Mouse (Mus musculus) cerebellum, adult 11 months (tissue): ENCODE data around the gene Itk.

ENCODE experiments used
- DNase-seq: peaks from one replicate; pipeline ENCODE4 v3.0.0; 2022

The Itk gene

DNA sequence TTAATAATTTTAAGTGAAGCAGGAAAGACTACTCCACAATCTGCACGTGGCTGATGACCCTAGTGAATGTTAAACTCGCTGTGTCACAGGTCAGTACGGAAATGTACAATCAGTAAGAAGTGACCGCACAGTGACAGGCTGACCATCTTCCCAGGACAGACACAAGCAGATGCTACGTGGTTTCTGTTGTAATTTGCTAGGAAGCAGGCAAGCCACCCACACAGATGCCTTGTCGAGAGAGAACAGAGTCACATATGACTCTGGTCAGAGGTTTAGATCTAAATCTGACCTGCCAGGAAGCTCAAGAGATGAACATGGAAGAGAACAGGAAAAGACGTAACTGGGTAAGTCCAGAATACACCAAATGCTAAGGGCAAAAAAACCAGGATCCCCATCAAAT, 3.6 kb upstream of the Itk start:
- no peak for DNase-seq

DNA sequence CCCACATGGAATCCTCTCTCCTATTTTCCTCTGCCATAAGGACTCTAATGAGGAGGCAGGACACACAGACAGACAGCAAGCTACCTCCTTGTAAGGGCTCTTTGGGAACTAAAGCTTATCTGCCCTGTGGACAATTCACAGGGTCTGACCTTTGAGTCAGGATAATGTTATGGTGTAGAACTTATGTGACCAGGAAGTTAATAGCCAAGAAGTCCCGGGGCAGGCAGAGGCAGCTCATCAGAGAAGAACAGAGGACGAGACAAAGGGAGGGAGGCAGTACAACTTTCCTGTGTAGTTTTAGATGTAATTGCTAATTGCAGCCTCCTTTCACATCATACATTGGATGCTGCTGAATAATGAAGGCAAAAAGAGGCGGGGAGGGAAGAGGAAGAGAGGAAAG, 1.3 kb upstream of the Itk start:
- no peak for DNase-seq

DNA sequence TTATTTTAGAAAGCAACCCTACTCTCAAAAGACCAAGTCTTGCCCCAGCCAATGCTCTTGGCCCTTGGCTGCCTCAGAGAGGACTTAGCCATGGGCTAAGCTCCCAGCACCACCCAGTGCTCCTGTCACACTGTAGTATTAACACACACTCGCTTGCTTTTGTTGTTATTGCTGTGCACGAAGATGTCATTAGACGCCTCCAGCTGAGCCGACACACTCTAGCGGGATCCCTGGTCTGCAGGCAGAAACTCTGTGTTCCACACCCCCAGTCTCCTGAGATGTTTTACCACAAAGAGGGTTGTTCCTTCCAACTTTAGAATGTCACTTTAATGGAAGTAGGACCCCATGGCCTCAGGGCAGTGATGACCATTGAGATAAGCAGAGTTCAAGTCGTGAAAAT, 877 bp downstream of the Itk start:
- DNase-seq, result no peak

DNA sequence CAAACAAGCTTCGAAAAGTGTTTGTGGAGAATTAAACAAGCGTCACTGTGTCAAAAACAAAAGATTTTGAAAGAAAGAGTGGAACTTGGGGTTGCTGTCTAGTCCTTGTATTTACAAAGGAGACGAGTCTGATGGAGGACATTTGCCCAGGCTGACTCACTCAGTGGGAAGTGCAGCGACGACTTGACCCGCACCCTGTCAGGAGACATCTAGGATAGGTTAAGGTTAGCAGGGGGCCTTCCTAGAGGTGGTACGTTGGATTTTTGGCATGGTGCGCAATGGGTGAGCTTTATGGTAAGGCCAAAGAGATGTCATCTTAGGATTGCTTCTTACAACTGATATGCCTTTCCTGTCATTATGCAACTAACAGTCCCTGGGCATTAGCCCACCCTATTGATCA, 2.3 kb downstream of the Itk start:
- DNase-seq, result no peak

DNA sequence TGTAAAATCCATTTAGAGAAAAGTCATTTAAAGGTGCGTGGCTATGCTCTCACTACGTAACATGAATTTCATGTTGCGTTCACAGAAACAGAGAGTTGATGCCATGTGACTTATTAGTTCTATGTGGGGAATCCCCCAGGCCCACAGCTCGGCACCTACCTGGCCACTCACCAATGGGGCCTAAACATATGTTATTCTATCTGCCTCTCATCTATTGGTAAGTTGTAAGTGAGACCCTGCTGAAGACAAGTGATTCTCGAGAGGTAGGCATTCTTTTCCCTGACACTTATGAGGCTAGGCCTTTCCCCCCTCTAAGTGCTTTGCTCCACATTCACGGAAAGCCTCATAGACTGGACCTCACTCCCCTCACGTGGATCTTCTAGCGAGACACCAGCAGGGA, 2.8 kb downstream of the Itk start:
- DNase-seq, result no peak

DNA sequence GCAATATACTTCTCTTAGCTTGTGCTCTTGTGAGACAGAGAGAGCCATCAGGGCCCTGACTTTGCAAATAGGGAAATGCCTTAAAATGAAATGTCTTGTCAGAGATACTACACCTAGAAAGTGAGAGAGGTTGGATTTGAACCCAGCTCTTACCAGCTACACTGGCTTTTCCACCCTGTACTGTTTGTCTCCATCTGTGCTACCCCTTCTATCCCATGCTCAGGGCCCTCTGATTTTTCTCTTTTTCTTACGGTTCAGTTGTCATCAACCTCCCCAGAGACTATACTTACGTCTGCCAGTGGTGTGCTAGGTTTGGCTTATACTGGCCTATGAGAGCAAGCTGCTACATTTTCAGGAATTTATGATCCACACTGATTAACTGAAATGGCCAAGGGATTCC, 4.4 kb downstream of the Itk start:
- DNase-seq, result no peak

DNA sequence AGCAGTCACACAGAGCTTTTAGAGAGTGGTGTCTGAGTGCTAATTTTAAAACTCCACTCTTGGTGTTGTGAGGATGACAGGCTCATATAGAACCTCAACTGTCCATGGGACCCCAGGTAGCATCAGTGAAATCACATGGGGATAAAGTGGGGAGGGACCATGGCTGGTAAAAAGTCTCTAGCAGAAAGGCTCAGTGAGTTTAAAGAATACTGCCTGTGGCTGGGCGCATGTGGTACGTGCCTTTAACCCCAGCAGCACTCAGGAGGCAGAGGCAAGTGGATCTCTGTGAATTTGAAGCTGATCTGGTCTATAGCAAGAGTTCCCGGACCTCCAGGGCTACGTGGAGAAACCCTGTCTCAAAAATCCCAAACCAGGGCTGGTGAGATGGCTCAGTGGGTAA, 6.8 kb downstream of the Itk start:
- DNase-seq, result no peak

DNA sequence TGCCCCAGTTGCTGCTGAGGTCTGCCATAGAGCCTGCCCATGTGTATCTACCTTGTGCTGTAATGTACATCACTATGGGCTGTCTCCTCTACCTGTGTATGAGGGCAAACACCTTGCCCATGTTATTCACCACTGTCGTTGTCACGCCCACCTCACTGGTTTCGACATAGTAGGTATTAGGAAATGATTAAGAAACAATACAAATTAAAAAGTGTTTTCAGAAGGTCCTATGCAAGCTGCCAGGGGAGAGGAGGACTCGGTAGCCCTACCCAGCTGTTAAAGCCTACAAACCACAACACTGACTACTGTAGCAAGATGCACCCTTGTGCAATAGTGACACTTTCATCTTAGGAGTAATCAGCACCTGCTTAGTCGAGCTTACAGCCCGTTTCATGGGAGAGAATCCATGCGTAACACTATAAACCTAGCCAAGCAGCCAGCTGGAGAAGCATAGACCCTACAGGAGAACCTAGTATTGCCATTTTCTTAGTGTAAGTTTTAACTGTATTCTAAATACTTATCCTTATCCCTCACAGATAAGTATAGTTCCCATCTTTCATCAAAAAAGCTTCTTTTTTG, 9.1 kb downstream of the Itk start:
- no peak for DNase-seq

- DNase-seq, result no peak
Measured at GRCm38 (mm10) chr11:46377819-46378782, 11.2 kb downstream of the Itk start.

- DNase-seq, result no peak
Measured at GRCm38 (mm10) chr11:46377316-46377715, 12.0 kb downstream of the Itk start.

- DNase-seq, result no peak
Measured at GRCm38 (mm10) chr11:46375015-46375414, 14.3 kb downstream of the Itk start.

DNA sequence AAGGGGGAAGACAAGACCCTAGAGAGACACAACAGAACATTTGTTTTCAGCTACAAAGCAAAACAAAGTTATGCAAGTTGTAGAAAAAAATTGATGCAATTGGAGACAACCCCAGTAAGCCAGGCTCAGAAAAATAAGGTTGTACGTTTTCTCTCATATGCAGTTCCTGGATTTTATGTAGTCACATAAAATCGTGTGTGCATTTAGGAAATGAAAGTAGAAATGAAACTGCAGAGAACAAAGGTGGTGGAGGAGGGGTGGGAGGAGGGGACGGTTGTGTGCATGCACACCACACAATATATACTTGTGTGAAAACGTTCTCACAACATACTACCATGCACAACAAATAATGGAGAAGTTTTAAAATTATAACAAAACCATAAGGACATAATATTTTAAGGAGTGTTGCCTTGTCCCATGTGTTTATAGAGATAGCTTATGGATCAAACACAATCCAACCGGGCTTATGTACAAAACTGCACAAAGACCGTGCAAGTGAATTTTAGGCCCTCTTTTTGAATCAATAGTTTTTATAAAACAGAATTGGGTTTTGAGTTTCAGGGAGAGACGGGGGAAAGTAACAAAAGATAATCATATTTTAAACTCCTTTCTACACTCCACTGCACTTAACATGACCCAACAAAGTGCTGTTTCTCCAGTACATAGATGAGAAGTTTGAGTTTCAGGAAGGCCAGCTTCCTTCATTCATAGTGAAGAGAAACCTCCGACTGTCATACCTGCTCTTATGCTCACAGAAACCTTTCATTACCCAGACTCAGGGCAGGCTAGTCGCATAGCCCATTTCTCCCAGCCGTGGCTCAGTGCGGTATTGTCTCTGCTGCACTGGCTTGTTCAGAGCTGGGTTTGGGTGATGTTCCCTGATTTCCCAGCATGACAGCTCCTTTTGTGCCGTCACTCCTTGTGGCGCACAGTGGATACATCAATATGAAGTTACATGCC, 16.0 kb downstream of the Itk start:
- DNase-seq, result no peak

- DNase-seq, result no peak
Measured at GRCm38 (mm10) chr11:46372331-46372953, 16.9 kb downstream of the Itk start.

DNA sequence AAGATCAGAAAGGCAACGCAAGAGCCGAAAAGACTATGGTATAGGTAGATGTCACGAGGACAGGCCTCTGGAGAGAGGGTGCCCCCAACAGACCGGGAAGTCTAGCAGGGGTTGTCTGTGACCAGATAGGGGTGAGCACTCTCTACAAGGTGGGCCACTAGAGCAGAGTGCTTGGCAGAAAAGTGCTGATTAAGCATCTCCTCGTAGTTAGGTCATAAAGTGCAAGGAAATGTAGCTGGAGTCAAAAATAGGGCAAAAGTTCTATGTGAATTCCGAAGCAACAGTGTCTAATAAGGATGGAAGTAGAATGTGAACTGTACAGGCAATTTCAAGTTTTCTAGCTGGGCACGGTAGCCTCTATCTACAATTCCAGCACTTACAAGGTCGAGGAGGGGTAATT, 18.1 kb downstream of the Itk start:
- DNase-seq, result no peak

DNA sequence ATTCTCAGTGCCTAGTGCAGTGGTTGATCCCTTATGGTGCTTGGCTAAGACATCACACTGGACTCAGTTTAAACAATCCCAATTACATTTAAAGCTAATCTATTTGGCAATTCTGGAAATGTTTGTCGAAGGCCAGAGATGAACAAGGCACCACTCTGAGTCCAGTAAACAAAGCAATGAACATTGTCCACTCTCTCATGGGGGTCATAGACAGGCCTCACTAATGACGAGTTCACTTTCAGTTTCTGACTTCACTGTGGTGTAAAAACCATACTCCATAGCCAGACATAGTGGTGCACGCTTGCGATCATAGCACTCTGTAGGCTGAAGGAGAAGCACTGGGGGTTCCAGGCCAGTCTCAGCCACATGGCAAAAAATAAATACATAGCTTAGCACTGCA, 18.9 kb downstream of the Itk start:
- no peak for DNase-seq

- DNase-seq, result no peak
Measured at GRCm38 (mm10) chr11:46366357-46366756, 23.0 kb downstream of the Itk start.

GRCm38 (mm10) chr11:46365744-46366143, 23.6 kb downstream of the Itk start:
- DNase-seq, result no peak

DNA sequence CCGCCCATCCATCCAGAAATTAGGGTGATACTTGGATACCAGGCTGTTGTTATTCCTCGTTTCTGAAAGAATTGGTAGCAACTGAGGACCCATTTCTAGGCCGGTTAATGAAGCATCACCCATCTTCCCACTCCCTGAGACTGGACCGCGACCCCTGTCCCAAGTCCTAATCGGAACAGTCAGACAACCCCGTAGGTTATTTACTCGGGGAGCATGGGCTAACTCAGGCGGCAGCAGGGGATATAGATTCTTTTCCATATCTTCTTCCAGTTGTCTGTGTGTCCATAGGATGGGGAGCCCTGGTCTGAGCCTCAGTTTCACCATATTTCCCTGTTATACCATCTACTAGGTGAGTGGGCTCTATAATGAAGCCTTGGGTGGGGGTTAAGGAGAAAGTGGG, 25.5 kb downstream of the Itk start:
- no peak for DNase-seq

DNA sequence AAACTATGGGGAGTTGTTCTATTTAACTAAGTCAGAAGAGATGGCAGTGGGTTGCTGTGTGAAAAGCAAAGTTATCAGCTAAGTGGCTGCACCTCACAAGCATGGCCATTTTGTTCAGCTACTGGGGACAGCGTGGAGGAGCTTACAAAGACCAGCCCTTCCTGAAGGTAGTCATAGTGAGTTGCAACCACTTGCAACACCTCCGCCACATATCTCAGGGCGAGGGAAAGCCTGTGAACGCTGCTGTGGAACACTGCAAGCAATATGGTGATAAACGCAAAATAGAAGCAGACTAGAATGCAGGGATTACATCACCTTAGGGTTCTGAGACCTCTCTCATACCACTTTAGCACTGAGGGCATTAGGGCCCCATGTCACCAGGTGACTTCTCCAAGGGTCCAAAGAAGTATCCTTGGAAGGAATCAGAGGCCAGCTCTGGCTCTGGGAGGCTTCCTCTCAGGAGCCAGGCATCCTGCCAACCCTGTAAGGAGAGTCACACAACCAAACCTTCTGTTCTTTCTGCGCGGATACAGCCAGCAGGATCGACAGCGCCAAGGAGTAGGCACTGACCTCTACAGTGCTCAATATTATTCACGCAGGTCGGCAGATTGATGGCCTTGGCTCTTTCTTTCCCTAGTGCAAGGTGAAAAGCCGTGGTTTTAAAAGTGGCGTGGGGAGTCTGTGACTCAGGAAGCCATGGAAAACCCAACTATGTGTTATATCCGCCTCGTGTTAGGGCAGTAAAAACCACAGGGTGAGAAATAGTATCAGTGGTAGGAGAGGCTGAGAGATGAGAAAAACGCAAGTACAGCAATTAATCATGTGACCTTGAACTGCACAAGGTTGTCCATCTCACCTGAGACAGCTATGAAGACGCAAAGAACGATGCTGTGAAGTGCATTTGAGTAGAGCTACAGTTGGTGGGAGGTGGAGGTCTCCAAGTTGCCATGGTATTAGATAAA, 27.0 kb downstream of the Itk start:
- peak; percentile 24 for DNase-seq

DNA sequence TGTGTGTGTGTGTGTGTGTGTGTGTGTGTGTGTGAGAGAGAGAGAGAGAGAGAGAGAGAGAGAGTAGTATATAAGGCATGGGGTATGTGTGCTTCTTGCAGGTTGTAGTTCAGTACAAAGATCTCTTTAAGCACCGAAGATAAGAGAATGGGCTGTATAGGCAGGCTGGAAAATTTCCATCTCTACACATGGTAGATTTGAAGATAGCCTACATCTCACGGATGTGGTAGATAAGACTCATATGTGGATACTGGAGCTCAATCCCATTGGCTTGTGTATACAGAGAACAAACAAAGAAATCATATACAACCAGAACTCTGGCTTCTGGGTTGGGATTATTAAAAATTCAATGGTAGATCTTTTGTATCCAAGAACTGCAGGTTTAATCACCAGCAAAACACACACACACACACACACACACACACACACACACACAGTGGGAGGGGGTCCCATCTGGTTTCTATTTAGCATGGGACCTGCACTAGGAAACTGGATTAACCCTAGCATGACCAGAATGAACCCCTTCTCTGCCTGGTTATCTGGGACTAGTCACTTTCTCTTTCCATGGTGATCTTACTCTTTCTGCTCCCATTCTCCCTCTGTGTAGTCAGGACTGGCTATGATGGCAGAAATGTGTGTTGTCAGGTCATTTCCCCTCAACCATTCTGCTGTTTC, 28.2 kb downstream of the Itk start:
- DNase-seq, result no peak

- no peak for DNase-seq
Measured at GRCm38 (mm10) chr11:46358369-46358768, 30.9 kb downstream of the Itk start.
